Mouse (Mus musculus) ES-Bruce4 (cell line): ENCODE measurements around the gene Otulin. TPM values are rescaled to one million over a fixed set of nuclear protein-coding genes. Genes with fewer than 3 reads are reported as not detected.

Experiments used
- H3K27ac ChIP-seq: 2 replicates; pipeline ENCODE4 v1.5.1; 2012; ENCODE audit warnings: low read length, inconsistent platforms; ENCODE audit not compliant: insufficient read depth
- H3K27me3 ChIP-seq: 2 replicates; pipeline ENCODE4 v1.6.1; 2012; ENCODE audit warnings: mild to moderate bottlenecking, low read length, inconsistent platforms; ENCODE audit not compliant: control insufficient read depth, poor library complexity, insufficient read depth, severe bottlenecking
- H3K36me3 ChIP-seq: 2 replicates; pipeline ENCODE4 v1.6.1; 2012; ENCODE audit warnings: inconsistent platforms, mild to moderate bottlenecking, low read length, moderate library complexity; ENCODE audit not compliant: control insufficient read depth, poor library complexity, insufficient read depth, severe bottlenecking
- H3K4me1 ChIP-seq: one replicate; pipeline ENCODE4 v1.8.1; 2011; ENCODE audit warnings: low read length; ENCODE audit not compliant: control insufficient read depth, insufficient read depth
- H3K4me3 ChIP-seq: 2 replicates; pipeline ENCODE4 v1.5.1; 2011; ENCODE audit warnings: low read depth, mild to moderate bottlenecking, low read length
- H3K9ac ChIP-seq: 2 replicates; pipeline ENCODE4 v1.6.1; 2012; ENCODE audit warnings: low read depth, mild to moderate bottlenecking, inconsistent platforms; ENCODE audit not compliant: poor library complexity, severe bottlenecking
- H3K9me3 ChIP-seq: replicated peaks from 2 replicates; pipeline ENCODE4 v1.6.1; 2012; ENCODE audit warnings: mild to moderate bottlenecking, low read length, inconsistent platforms; ENCODE audit not compliant: control insufficient read depth, poor library complexity, insufficient read depth, severe bottlenecking
- CTCF ChIP-seq: IDR thresholded peaks from one replicate; pipeline ENCODE4 v1.8.1; 2011; ENCODE audit warnings: low read depth, low read length
- EP300 ChIP-seq: IDR thresholded peaks from 2 replicates; pipeline ENCODE4 v1.6.1; 2011; ENCODE audit warnings: low read depth, low read length; ENCODE audit not compliant: insufficient read depth
- POLR2A ChIP-seq: IDR thresholded peaks from one replicate; pipeline ENCODE4 v1.8.1; 2011; ENCODE audit warnings: low read length; ENCODE audit not compliant: insufficient read depth
- polyA plus RNA-seq: library from polyadenylated mRNA; stranded (reverse); fragments of >200 nt; gene quantifications from 2 replicates; pipeline ENCODE4 v1.2.4, GENCODE M21; 2011; ENCODE audit warnings: low read depth; ENCODE audit not compliant: missing spikeins, insufficient read depth, insufficient read length

Otulin gene
- polyA plus RNA-seq, 1 experiment: 17.3 TPM

GRCm38 (mm10) chr15:27668557-27668956 is 38.1 kb upstream of the Otulin start:
- TF ChIP-seq POLR2A (no peak), CTCF (no peak), EP300 (no peak)
- Histone ChIP-seq H3K4me3 (no peak overlapping the region), H3K9me3 (0 out of 2 replicates have a peak, but pooled peaks cover 2% of the 10 kb centered on the region), H3K36me3 (no peaks in the 10 kb centered on the region), H3K27ac (no peak overlapping the region), H3K27me3 (no peaks in the 10 kb centered on the region), H3K9ac (no peak overlapping the region), H3K4me1 (peaks cover 3% of the 10 kb centered on the region)

GRCm38 (mm10) chr15:27668001-27668461 is 37.5 kb upstream of the Otulin start:
- Histone ChIP-seq H3K27ac (no peak overlapping the region), H3K27me3 (no peaks in the 10 kb centered on the region), H3K4me1 (peaks cover 3% of the 10 kb centered on the region), H3K36me3 (no peaks in the 10 kb centered on the region), H3K9ac (no peak overlapping the region), H3K4me3 (no peak overlapping the region), H3K9me3 (0 out of 2 replicates have a peak, but pooled peaks cover 2% of the 10 kb centered on the region)
- TF ChIP-seq POLR2A: no peak
- TF ChIP-seq EP300: no peak
- no peak for TF ChIP-seq CTCF

GRCm38 (mm10) chr15:27666911-27667539 is 36.5 kb upstream of the Otulin start:
- Histone ChIP-seq H3K4me1 (peaks cover 3% of the 10 kb centered on the region), H3K4me3 (no peak overlapping the region), H3K27me3 (no peaks in the 10 kb centered on the region), H3K27ac (no peak overlapping the region), H3K36me3 (no peaks in the 10 kb centered on the region), H3K9ac (no peak overlapping the region), H3K9me3 (0 out of 2 replicates have a peak, but pooled peaks cover 2% of the 10 kb centered on the region)
- no peak for TF ChIP-seq POLR2A
- TF ChIP-seq EP300: no peak
- TF ChIP-seq CTCF: no peak

GRCm38 (mm10) chr15:27665392-27665911 is 35.0 kb upstream of the Otulin start:
- Histone ChIP-seq H3K9me3 (0 out of 2 replicates have a peak, but pooled peaks cover 2% of the 10 kb centered on the region), H3K27ac (no peak overlapping the region), H3K9ac (no peak overlapping the region), H3K4me3 (no peak overlapping the region), H3K27me3 (no peaks in the 10 kb centered on the region), H3K4me1 (peaks cover 3% of the 10 kb centered on the region), H3K36me3 (no peaks in the 10 kb centered on the region)
- no peak for TF ChIP-seq CTCF
- no peak for TF ChIP-seq POLR2A
- TF ChIP-seq EP300: no peak

- TF ChIP-seq EP300 (no peak), CTCF (no peak), POLR2A (no peak)
- Histone ChIP-seq H3K27me3 (no peaks in the 10 kb centered on the region), H3K27ac (no peak overlapping the region), H3K4me3 (no peak overlapping the region), H3K9ac (no peak overlapping the region), H3K9me3 (0 out of 2 replicates have a peak, but pooled peaks cover 2% of the 10 kb centered on the region), H3K36me3 (no peaks in the 10 kb centered on the region), H3K4me1 (peaks cover 3% of the 10 kb centered on the region)
Measured at GRCm38 (mm10) chr15:27664126-27664525, 33.6 kb upstream of the Otulin start.

- Histone ChIP-seq H3K36me3 (no peaks in the 10 kb centered on the region), H3K9me3 (no peaks in the 10 kb centered on the region), H3K27me3 (no peaks in the 10 kb centered on the region), H3K4me3 (no peak overlapping the region), H3K4me1 (peaks cover 3% of the 10 kb centered on the region), H3K9ac (no peak overlapping the region), H3K27ac (no peak overlapping the region)
- TF ChIP-seq CTCF: no peak
- TF ChIP-seq POLR2A: no peak
- no peak for TF ChIP-seq EP300
Measured at GRCm38 (mm10) chr15:27662699-27663098, 32.2 kb upstream of the Otulin start.
